Mouse (Mus musculus) intestine, embryonic 14.5 days (tissue): ENCODE results near the gene Olig1. TPM values are rescaled to one million over a fixed set of nuclear protein-coding genes. Genes with fewer than 3 reads are reported as not detected.

ENCODE experiments used
- ATAC-seq: fragments of 200-750 bp; cut with Nextera tagmentation; replicated peaks from 2 replicates; pipeline ENCODE4 v1.8.0; 2017; ENCODE audit warnings: low read depth, moderate number of reproducible peaks, moderate TSS enrichment, moderate library complexity; ENCODE audit not compliant: low FRiP score, low TSS enrichment
- DNase-seq: peaks from one replicate; pipeline ENCODE4 v3.0.0-alpha.2; 2018; ENCODE audit warnings: low spot score
- H3K27ac ChIP-seq: fragments of 300-500 bp; sonication (generic); 2 replicates; pipeline ENCODE4 v1.5.1; 2014; ENCODE audit warnings: low read depth, mild to moderate bottlenecking, control low read depth
- H3K27me3 ChIP-seq: fragments of 300-500 bp; sonication (generic); replicated peaks from 2 replicates; pipeline ENCODE4 v1.6.1; 2014; ENCODE audit warnings: low read length, control low read depth; ENCODE audit not compliant: control insufficient read depth, insufficient read depth
- H3K36me3 ChIP-seq: fragments of 300-500 bp; sonication (generic); 2 replicates; pipeline ENCODE4 v1.6.1; 2014; ENCODE audit warnings: low read length, control low read depth; ENCODE audit not compliant: control insufficient read depth, insufficient read depth
- H3K4me1 ChIP-seq: fragments of 300-500 bp; sonication (generic); replicated peaks from 2 replicates; pipeline ENCODE4 v1.6.1; 2014; ENCODE audit warnings: low read length, control low read depth, mixed read lengths; ENCODE audit not compliant: control insufficient read depth, insufficient read depth
- H3K4me2 ChIP-seq: fragments of 300-500 bp; sonication (generic); 2 replicates; pipeline ENCODE4 v1.6.1; 2014; ENCODE audit warnings: low read length
- H3K4me3 ChIP-seq: fragments of 300-500 bp; sonication (generic); 2 replicates; pipeline ENCODE4 v1.5.1; 2014; ENCODE audit warnings: low read depth, low read length, control low read depth, mixed read lengths
- H3K9ac ChIP-seq: fragments of 300-500 bp; sonication (generic); 2 replicates; pipeline ENCODE4 v1.6.1; 2014; ENCODE audit warnings: mild to moderate bottlenecking, low read length
- H3K9me3 ChIP-seq: fragments of 300-500 bp; sonication (generic); 2 replicates; pipeline ENCODE4 v1.6.1; 2016; ENCODE audit warnings: low read length, control low read depth; ENCODE audit not compliant: control insufficient read depth
- WGBS: fragments of 180-500 bp; shearing (Covaris S2); extraction: QIAGEN DNeasy Blood & Tissue Kit; methylation state at CpG from one replicate; pipeline ENCODE4 v1.1.7; 2014; 5-methylcytosine and 5-hydroxymethylcytosine counted together
- polyA plus RNA-seq: library from polyadenylated mRNA; unstranded; fragments of >200 nt; fragmentation: Nextera tagmentation; extraction: Ambion mirVana; gene quantifications from 2 replicates; pipeline ENCODE4 v1.2.1, GENCODE M21; 2014

Olig1 gene
- 0.14 TPM in 1 of 2 replicates, not detected in the other for polyA plus RNA-seq

- peak; percentile 72 for DNase-seq
- H3K36me3 ChIP-seq = no peaks in the 10 kb centered on the region
- H3K27me3 ChIP-seq = peaks cover 94% of the 10 kb centered on the region
- no peaks in the 10 kb centered on the region for H3K9me3 ChIP-seq
- no peak within 1 kb of the TSS for H3K9ac ChIP-seq
- H3K4me2 ChIP-seq = peak within 1 kb of the TSS; percentile 56
- peak; percentile 81 for ATAC-seq
- H3K4me3 ChIP-seq = peak within 1 kb of the TSS; percentile 34
- no peak within 1 kb of the TSS for H3K27ac ChIP-seq
- 0 out of 2 replicates have a peak, but pooled peaks cover 3% of the 10 kb centered on the region for H3K4me1 ChIP-seq
- WGBS = 1% methylated on average over 62 of the region's 64 CpGs
Observed at GRCm38 (mm10) chr16:91269468-91270211, at the start of gene Olig1. Olig1 (plus strand) TSS chr16:91269772.

- H3K27ac ChIP-seq = no peak overlapping the region
- no peak overlapping the region for H3K9ac ChIP-seq
- no peak for DNase-seq
- H3K4me1 ChIP-seq = 0 out of 2 replicates have a peak, but pooled peaks cover 10% of the 10 kb centered on the region
- WGBS = 2% methylated on average over 25 of the region's 25 CpGs
- no peaks in the 10 kb centered on the region for H3K36me3 ChIP-seq
- H3K4me2 ChIP-seq = no peak overlapping the region
- H3K27me3 ChIP-seq = peaks cover 100% of the 10 kb centered on the region
- H3K4me3 ChIP-seq = no peak overlapping the region; the same call in 1 of the 2 replicates
- H3K9me3 ChIP-seq = peaks cover 4% of the 10 kb centered on the region; the same call in 1 of the 2 replicates
- no peak for ATAC-seq
Observed at GRCm38 (mm10) chr16:91222171-91222642, 47.4 kb upstream of the Olig1 start.

DNA sequence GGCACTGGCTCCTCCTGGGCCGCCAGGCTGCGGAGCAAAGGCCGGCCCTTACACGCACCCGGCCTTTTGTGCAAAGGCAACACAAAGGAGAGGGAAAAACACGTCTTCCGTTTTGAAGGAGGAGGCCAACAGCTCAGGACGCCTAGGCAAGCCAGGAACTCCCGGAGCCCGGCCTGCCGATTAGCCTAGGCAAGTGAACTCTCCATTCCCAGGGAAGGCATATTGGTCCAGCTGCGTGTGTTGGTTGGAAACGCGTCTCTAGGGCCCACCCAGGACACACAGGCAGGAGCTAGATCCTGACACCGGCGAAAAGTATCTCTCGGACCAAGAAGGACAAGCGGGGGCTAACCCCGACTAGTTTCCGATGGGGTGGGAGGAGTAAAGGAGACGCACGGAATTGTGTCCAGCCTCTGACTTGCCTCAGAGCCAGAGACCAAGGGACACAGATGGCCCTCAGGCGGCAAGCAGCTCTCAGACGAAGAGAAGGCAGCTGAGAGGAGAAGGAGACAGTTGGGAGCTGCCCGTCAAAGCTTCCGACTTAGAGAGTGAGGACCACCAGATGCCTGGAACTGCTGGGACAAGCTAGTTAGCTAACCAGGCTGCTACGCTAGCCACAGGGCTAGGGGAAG, 46.8 kb upstream of the Olig1 start:
- Histone ChIP-seq H3K4me2 (no peak overlapping the region), H3K36me3 (no peaks in the 10 kb centered on the region), H3K9ac (no peak overlapping the region), H3K27me3 (peaks cover 100% of the 10 kb centered on the region), H3K4me3 (no peak overlapping the region; the same call in 1 of the 2 replicates), H3K4me1 (0 out of 2 replicates have a peak, but pooled peaks cover 11% of the 10 kb centered on the region), H3K9me3 (peaks cover 4% of the 10 kb centered on the region; the same call in 1 of the 2 replicates), H3K27ac (no peak overlapping the region)
- no peak for ATAC-seq
- DNase-seq = peak; percentile 69
- WGBS = 1% methylated on average over 27 of the region's 27 CpGs

DNA sequence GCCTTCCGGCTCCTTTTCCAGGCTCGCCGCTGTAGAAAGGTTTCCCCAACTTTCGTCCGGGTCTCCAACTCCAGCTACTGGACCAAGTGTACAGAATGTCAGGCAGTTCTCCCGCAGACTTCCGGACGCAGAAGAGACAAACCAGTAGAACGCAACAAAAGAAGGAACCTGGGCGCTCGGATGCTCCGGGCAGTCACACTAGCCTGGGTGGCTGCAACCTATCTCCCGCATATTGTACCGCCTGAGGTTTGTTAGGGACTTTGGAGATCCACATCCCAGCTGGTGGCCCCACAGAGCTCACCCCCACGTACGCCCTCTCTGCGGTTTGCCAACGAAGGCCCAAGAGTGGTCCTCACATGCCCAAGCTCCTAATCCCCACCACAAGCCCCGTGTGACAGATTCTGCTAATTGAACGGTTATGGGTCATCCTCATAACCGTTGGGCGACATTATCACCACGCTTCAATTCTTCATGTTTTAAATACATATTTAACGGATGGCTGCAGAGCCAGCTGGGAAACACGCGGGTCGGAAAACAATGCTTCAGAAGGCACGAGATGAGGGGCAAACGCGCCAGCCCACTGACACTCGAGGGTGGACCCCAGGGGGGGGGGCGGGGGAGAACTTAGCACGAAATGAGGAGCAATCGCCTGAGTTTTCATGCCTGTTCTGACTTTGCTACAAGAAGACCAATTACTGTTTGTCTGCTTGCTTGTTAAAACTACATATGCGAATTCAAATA, 46.1 kb upstream of the Olig1 start:
- 0 out of 2 replicates have a peak, but pooled peaks cover 11% of the 10 kb centered on the region for H3K4me1 ChIP-seq
- DNase-seq (peak; percentile 55), ATAC-seq (no peak)

GRCm38 (mm10) chr16:91224068-91224402, 45.5 kb upstream of the Olig1 start:
- 0 out of 2 replicates have a peak, but pooled peaks cover 11% of the 10 kb centered on the region for H3K4me1 ChIP-seq
- no peak overlapping the region for H3K4me2 ChIP-seq
- ATAC-seq (no peak), DNase-seq (no peak)
- no peaks in the 10 kb centered on the region for H3K9me3 ChIP-seq
- H3K27ac ChIP-seq = no peak overlapping the region
- no peak overlapping the region for H3K9ac ChIP-seq
- H3K27me3 ChIP-seq = peaks cover 100% of the 10 kb centered on the region
- WGBS = 7% methylated on average over 10 of the region's 10 CpGs
- H3K4me3 ChIP-seq = no peak overlapping the region
- no peaks in the 10 kb centered on the region for H3K36me3 ChIP-seq

More for the DNA sequence above, 46.1 kb upstream of the Olig1 start:
- 3% methylated on average over 35 of the region's 35 CpGs for WGBS
- no peak overlapping the region for H3K27ac ChIP-seq
- no peak overlapping the region for H3K4me3 ChIP-seq
- peaks cover 100% of the 10 kb centered on the region for H3K27me3 ChIP-seq
- H3K36me3 ChIP-seq = no peaks in the 10 kb centered on the region
- H3K9me3 ChIP-seq = no peaks in the 10 kb centered on the region
- no peak overlapping the region for H3K9ac ChIP-seq
- H3K4me2 ChIP-seq = no peak overlapping the region

GRCm38 (mm10) chr16:91224481-91225232, 44.9 kb upstream of the Olig1 start:
- Histone ChIP-seq H3K27me3 (peaks cover 100% of the 10 kb centered on the region), H3K4me1 (0 out of 2 replicates have a peak, but pooled peaks cover 11% of the 10 kb centered on the region), H3K9ac (no peak overlapping the region), H3K4me3 (peak overlapping the region; percentile 21; the same call in 1 of the 2 replicates), H3K4me2 (peak overlapping the region; percentile 40), H3K9me3 (no peaks in the 10 kb centered on the region), H3K36me3 (no peaks in the 10 kb centered on the region), H3K27ac (no peak overlapping the region)
- DNase-seq (peak; percentile 70), ATAC-seq (no peak)
- WGBS = 2% methylated on average over 26 of the region's 26 CpGs

- peak; percentile 55 for DNase-seq
Observed at GRCm38 (mm10) chr16:91225233-91226037, 44.1 kb upstream of the Olig1 start, which contains the start of gene Olig2. Olig2 (plus strand) TSS chr16:91225457.

More at GRCm38 (mm10) chr16:91225233-91226037, 44.1 kb upstream of the Olig1 start, which contains the start of gene Olig2:
- no peak within 1 kb of the TSS for H3K27ac ChIP-seq
- no peak within 1 kb of the TSS for H3K9ac ChIP-seq
- peak within 1 kb of the TSS; percentile 40 for H3K4me2 ChIP-seq
- no peaks in the 10 kb centered on the region for H3K9me3 ChIP-seq
- under 1% methylated on average over 53 of the region's 53 CpGs for WGBS
- 0 out of 2 replicates have a peak, but pooled peaks have one; percentile 54 for ATAC-seq
- peak within 1 kb of the TSS; percentile 21; the same call in 1 of the 2 replicates for H3K4me3 ChIP-seq
- H3K36me3 ChIP-seq = no peaks in the 10 kb centered on the region
- H3K27me3 ChIP-seq = peaks cover 100% of the 10 kb centered on the region
- H3K4me1 ChIP-seq = 0 out of 2 replicates have a peak, but pooled peaks cover 11% of the 10 kb centered on the region
